Mouse (Mus musculus): Measurements from ENCODE around the gene Bbs12.

GRCm38 (mm10) chr3:37354737-37355136 is 42.4 kb downstream of the Bbs12 start:
- TF ChIP-seq CTCF (IDR thresholded peaks at IDR 0.05; ENCODE audit: insufficient read depth, low read length) (no peak), POLR2A (IDR thresholded peaks at IDR 0.05; ENCODE audit: borderline replicate concordance, extremely low read depth, low read depth, low read length) (no peak)
